Mouse (Mus musculus): ENCODE results near the gene Mlc1. TPM values are rescaled to one million over a fixed set of nuclear protein-coding genes. Genes with fewer than 3 reads are reported as not detected.

Mlc1 gene
- polyA plus RNA-seq, 2 experiments = not detected

DNA sequence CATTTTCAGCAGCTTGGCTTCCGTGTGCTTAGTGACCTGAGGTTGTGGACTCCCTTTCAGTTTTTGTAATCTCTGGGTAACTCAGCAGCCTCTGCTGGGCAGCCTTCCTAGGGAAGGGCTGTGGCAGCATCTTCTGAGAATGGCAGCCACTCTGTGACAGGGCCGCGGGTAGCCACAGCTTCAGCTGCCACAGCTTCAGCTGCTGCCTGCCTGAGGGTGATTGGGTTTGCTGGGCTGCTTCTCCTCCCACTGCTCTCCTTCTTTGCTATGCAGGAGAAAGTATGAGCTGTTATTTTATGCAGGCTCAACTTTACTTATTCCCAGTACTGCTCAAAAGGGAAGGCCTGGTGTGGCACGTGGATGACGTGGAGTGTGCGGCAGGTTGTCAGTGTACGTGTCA lies 28.2 kb upstream of the Mlc1 start:
- Histone ChIP-seq H3K36me3 (replicated peaks; ENCODE audit: control insufficient read depth, insufficient read depth, low read depth) (no peaks in the 10 kb centered on the region), H3K27me3 (ENCODE audit: control insufficient read depth, insufficient read depth, low read length) (no peaks in the 10 kb centered on the region), H3K4me1 (replicated peaks; ENCODE audit: control insufficient read depth in 2 of 2, insufficient read depth in 2 of 2, low read length in 1 of 2) (no peaks in the 10 kb centered on the region), H3K9me3 (ENCODE audit: control insufficient read depth, low read length) (no peaks in the 10 kb centered on the region), H3K4me2 (ENCODE audit: low read depth) (no peak overlapping the region), H3K4me3 (ENCODE audit: insufficient read depth in 1 of 2, low read depth in 2 of 2, low read length in 2 of 2) (no peak overlapping the region), H3K9ac (replicated peaks) (no peak overlapping the region), H3K27ac (no peak overlapping the region)
- DNase-seq (ENCODE audit: low read depth in 3 of 3, low spot score in 3 of 3) (no peak), ATAC-seq (ENCODE audit: insufficient read depth) (no peak)
- 80% methylated on average over 7 of the region's 7 CpGs for WGBS (ENCODE audit: insufficient replicate concordance)
- TF ChIP-seq EP300 (IDR thresholded peaks at IDR 0.05; ENCODE audit: low read depth) = no peak
- TF ChIP-seq CTCF (IDR thresholded peaks at IDR 0.05; ENCODE audit: low read depth) = no peak

DNA sequence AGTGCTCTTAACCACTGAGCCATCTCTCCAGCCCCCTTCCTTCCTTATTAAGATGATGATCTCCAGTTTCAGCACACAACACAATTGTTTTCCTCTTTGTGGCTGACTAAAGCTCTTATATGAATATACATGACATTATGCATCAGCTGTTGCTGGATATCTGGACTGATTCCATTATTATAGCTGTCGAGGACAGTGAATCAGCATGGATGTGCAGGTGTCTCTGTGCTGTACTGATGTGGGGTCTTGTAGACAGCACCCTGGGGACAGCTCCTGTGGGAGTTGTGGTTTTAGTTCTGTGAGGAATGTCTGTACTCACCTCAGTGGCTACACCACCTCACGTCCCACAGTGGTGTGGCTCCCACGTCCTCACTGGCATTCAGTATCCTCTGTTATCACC lies 22.4 kb upstream of the Mlc1 start:
- H3K4me3 ChIP-seq (ENCODE audit: insufficient read depth in 1 of 2, low read depth in 2 of 2, low read length in 2 of 2) = no peak overlapping the region
- no peaks in the 10 kb centered on the region for H3K4me1 ChIP-seq (replicated peaks; ENCODE audit: control insufficient read depth in 2 of 2, insufficient read depth in 2 of 2, low read length in 1 of 2)
- 43% methylated on average over 3 of the region's 3 CpGs for WGBS (ENCODE audit: insufficient replicate concordance)
- no peak overlapping the region for H3K4me2 ChIP-seq (ENCODE audit: low read depth)
- DNase-seq (ENCODE audit: low read depth in 3 of 3, low spot score in 3 of 3) (no peak), ATAC-seq (ENCODE audit: insufficient read depth) (no peak)
- no peaks in the 10 kb centered on the region for H3K36me3 ChIP-seq (replicated peaks; ENCODE audit: control insufficient read depth, insufficient read depth, low read depth)
- H3K9me3 ChIP-seq (ENCODE audit: control insufficient read depth, low read length) = no peaks in the 10 kb centered on the region
- H3K27ac ChIP-seq = no peak overlapping the region
- no peaks in the 10 kb centered on the region for H3K27me3 ChIP-seq (ENCODE audit: control insufficient read depth, insufficient read depth, low read length)
- TF ChIP-seq EP300 (IDR thresholded peaks at IDR 0.05; ENCODE audit: low read depth) (no peak), CTCF (IDR thresholded peaks at IDR 0.05; ENCODE audit: low read depth) (no peak)
- H3K9ac ChIP-seq (replicated peaks) = no peak overlapping the region

DNA sequence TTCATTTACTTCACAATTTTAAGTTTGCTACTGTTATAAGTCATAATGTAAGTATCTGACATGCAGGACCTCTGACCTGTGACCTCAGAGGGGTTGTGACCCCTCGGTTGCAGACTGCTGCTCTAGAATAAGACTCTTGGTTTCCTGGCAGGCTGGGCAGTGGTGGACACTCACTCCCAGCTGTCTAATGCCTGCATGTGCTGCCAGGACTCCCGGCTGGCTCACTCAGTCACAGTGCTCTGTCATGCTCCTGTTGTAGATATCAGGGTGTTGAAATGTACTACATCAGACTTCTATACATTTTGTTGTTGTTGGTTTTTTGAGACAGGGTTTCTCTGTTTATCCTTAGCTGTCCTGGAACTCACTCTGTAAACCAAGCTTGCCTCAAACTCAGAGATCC lies 21.6 kb upstream of the Mlc1 start:
- WGBS (ENCODE audit: insufficient replicate concordance) = 41% methylated on average over 2 of the region's 2 CpGs
- H3K4me2 ChIP-seq (ENCODE audit: low read depth) = no peak overlapping the region
- no peak overlapping the region for H3K4me3 ChIP-seq (ENCODE audit: insufficient read depth in 1 of 2, low read depth in 2 of 2, low read length in 2 of 2)
- no peak for TF ChIP-seq EP300 (IDR thresholded peaks at IDR 0.05; ENCODE audit: low read depth)
- TF ChIP-seq CTCF (IDR thresholded peaks at IDR 0.05; ENCODE audit: low read depth) = no peak
- H3K27ac ChIP-seq = no peak overlapping the region
- H3K36me3 ChIP-seq (replicated peaks; ENCODE audit: control insufficient read depth, insufficient read depth, low read depth) = no peaks in the 10 kb centered on the region
- H3K4me1 ChIP-seq (replicated peaks; ENCODE audit: control insufficient read depth in 2 of 2, insufficient read depth in 2 of 2, low read length in 1 of 2) = no peaks in the 10 kb centered on the region
- DNase-seq (ENCODE audit: low read depth in 3 of 3, low spot score in 3 of 3) (no peak), ATAC-seq (ENCODE audit: insufficient read depth) (no peak)
- H3K27me3 ChIP-seq (ENCODE audit: control insufficient read depth, insufficient read depth, low read length) = no peaks in the 10 kb centered on the region
- H3K9me3 ChIP-seq (ENCODE audit: control insufficient read depth, low read length) = no peaks in the 10 kb centered on the region
- H3K9ac ChIP-seq (replicated peaks) = no peak overlapping the region

DNA sequence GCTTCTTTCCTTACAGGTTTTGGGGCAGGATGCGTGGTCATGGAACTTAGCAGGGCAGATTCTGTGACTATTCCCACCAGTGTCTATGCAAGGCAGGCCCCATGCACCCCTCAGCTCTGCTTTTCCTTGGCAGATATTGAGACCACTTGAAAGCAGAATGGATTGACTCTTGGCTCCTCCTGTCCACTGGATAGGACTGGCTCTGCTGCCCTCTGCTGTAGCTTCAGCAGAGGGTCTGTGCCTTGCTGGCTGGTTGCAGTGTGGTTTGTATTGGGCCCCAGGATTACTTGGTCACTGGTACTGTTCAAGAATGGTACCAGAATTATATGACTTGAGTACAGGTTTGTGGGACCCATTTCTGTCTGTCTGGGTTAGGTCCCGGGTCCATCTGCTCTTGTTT lies 20.3 kb upstream of the Mlc1 start:
- H3K27ac ChIP-seq = no peak overlapping the region
- DNase-seq (ENCODE audit: low read depth in 3 of 3, low spot score in 3 of 3) = no peak
- no peaks in the 10 kb centered on the region for H3K9me3 ChIP-seq (ENCODE audit: control insufficient read depth, low read length)
- H3K36me3 ChIP-seq (replicated peaks; ENCODE audit: control insufficient read depth, insufficient read depth, low read depth) = no peaks in the 10 kb centered on the region
- ATAC-seq (ENCODE audit: insufficient read depth) = no peak
- H3K4me1 ChIP-seq (replicated peaks; ENCODE audit: control insufficient read depth in 2 of 2, insufficient read depth in 2 of 2, low read length in 1 of 2) = no peaks in the 10 kb centered on the region
- H3K9ac ChIP-seq (replicated peaks) = no peak overlapping the region
- no peak overlapping the region for H3K4me2 ChIP-seq (ENCODE audit: low read depth)
- TF ChIP-seq CTCF (IDR thresholded peaks at IDR 0.05; ENCODE audit: low read depth) (peak; percentile 23), EP300 (IDR thresholded peaks at IDR 0.05; ENCODE audit: low read depth) (no peak)
- no peaks in the 10 kb centered on the region for H3K27me3 ChIP-seq (ENCODE audit: control insufficient read depth, insufficient read depth, low read length)
- 34% methylated on average over 2 of the region's 2 CpGs for WGBS (ENCODE audit: insufficient replicate concordance)
- H3K4me3 ChIP-seq (ENCODE audit: insufficient read depth in 1 of 2, low read depth in 2 of 2, low read length in 2 of 2) = no peak overlapping the region

DNA sequence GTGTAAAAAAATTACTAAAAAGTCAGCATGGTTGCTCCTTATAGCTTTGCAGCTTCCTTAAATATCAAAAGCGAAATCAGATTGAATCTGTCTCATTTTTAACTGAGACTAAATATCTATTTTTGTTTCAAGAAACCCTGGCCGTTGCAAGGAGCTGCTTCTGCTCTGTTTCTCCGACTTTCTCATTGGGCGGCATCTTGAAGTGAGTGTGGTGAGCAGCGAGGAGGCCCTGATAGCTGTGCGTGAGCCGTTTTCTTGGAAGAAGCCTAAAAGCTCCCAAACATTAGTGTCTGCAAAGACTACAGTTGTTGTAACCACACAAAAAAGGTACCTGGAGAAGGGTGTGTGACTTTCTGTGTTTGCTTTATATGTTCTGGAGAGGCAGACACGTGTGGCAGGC lies 19.8 kb upstream of the Mlc1 start:
- H3K9ac ChIP-seq (replicated peaks) = no peak overlapping the region
- ATAC-seq (ENCODE audit: insufficient read depth) = no peak
- no peaks in the 10 kb centered on the region for H3K9me3 ChIP-seq (ENCODE audit: control insufficient read depth, low read length)
- 54% methylated on average over 8 of the region's 8 CpGs for WGBS (ENCODE audit: insufficient replicate concordance)
- DNase-seq (ENCODE audit: low read depth in 3 of 3, low spot score in 3 of 3) = no peak
- no peak for TF ChIP-seq EP300 (IDR thresholded peaks at IDR 0.05; ENCODE audit: low read depth)
- no peak for TF ChIP-seq CTCF (IDR thresholded peaks at IDR 0.05; ENCODE audit: low read depth)
- H3K4me1 ChIP-seq (replicated peaks; ENCODE audit: control insufficient read depth in 2 of 2, insufficient read depth in 2 of 2, low read length in 1 of 2) = no peaks in the 10 kb centered on the region
- no peak overlapping the region for H3K4me3 ChIP-seq (ENCODE audit: insufficient read depth in 1 of 2, low read depth in 2 of 2, low read length in 2 of 2)
- no peak overlapping the region for H3K4me2 ChIP-seq (ENCODE audit: low read depth)
- H3K27ac ChIP-seq = no peak overlapping the region
- H3K36me3 ChIP-seq (replicated peaks; ENCODE audit: control insufficient read depth, insufficient read depth, low read depth) = no peaks in the 10 kb centered on the region
- H3K27me3 ChIP-seq (ENCODE audit: control insufficient read depth, insufficient read depth, low read length) = no peaks in the 10 kb centered on the region
